Mouse (Mus musculus) lung, postnatal 0 days (tissue): ENCODE measurements around the gene Dcp1a. TPM values are rescaled to one million over a fixed set of nuclear protein-coding genes. Genes with fewer than 3 reads are reported as not detected.

ENCODE experiments used
- ATAC-seq: fragments of 200-750 bp; cut with Nextera tagmentation; 2 replicates; pipeline ENCODE4 v1.8.0; 2017; ENCODE audit warnings: moderate library complexity
- DNase-seq: peaks from one replicate; pipeline ENCODE4 v3.0.0-alpha.2; 2016; ENCODE audit warnings: low spot score
- H3K27ac ChIP-seq: fragments of 300-500 bp; sonication (generic); 2 replicates; pipeline ENCODE4 v1.5.1; 2014; ENCODE audit warnings: antibody characterized with exemption, mild to moderate bottlenecking, low read length, mixed read lengths
- H3K27me3 ChIP-seq: fragments of 300-500 bp; sonication (generic); replicated peaks from 2 replicates; pipeline ENCODE4 v1.6.1; 2014; ENCODE audit warnings: low read length, mixed read lengths; ENCODE audit not compliant: insufficient read depth
- H3K36me3 ChIP-seq: fragments of 300-500 bp; sonication (generic); 2 replicates; pipeline ENCODE4 v1.6.1; 2014; ENCODE audit warnings: low read length, mixed read lengths; ENCODE audit not compliant: insufficient read depth
- H3K4me1 ChIP-seq: fragments of 300-500 bp; sonication (generic); 2 replicates; pipeline ENCODE4 v1.6.1; 2014; ENCODE audit warnings: antibody characterized with exemption, low read depth, low read length, mixed read lengths; ENCODE audit not compliant: insufficient read depth
- H3K4me2 ChIP-seq: fragments of 300-500 bp; sonication (generic); replicated peaks from 2 replicates; pipeline ENCODE4 v1.6.1; 2014; ENCODE audit warnings: low read depth, mild to moderate bottlenecking, low read length, moderate library complexity, mixed read lengths
- H3K4me3 ChIP-seq: fragments of 300-500 bp; sonication (generic); 2 replicates; pipeline ENCODE4 v1.5.1; 2014; ENCODE audit warnings: low read depth, low read length
- H3K9ac ChIP-seq: fragments of 300-500 bp; sonication (generic); replicated peaks from 2 replicates; pipeline ENCODE4 v1.6.1; 2014; ENCODE audit warnings: low read depth, mild to moderate bottlenecking
- H3K9me3 ChIP-seq: fragments of 300-500 bp; sonication (generic); 2 replicates; pipeline ENCODE4 v1.6.1; 2016; ENCODE audit warnings: low read length, mixed read lengths
- CTCF ChIP-seq: IDR thresholded peaks from 2 replicates; pipeline ENCODE4 v1.5.1; 2016; ENCODE audit warnings: antibody characterized with exemption, mild to moderate bottlenecking
- EP300 ChIP-seq: IDR thresholded peaks from 2 replicates; pipeline ENCODE4 v1.6.1; 2016; ENCODE audit warnings: antibody characterized with exemption, mild to moderate bottlenecking, control low read depth
- WGBS: fragments of 180-500 bp; shearing (Covaris S2); extraction: QIAGEN DNeasy Blood & Tissue Kit; methylation state at CpG from one replicate; pipeline ENCODE4 v1.1.7; 2014; 5-methylcytosine and 5-hydroxymethylcytosine counted together
- polyA plus RNA-seq: library from polyadenylated mRNA; unstranded; fragments of >200 nt; fragmentation: Nextera tagmentation; extraction: Ambion mirVana; gene quantifications from 2 replicates; pipeline ENCODE4 v1.2.1, GENCODE M21; 2015

The Dcp1a gene
- polyA plus RNA-seq, 1 experiment from 2014 or later = 8.8 TPM

- H3K4me2 ChIP-seq = peak overlapping the region; percentile 85; the same call in 1 of the 2 replicates
- DNase-seq = peak; percentile 58
- H3K4me1 ChIP-seq = peaks cover 28% of the 10 kb centered on the region; the same call in 1 of the 2 replicates
- 30% methylated on average over 5 of the region's 5 CpGs for WGBS
- ATAC-seq = no peak
- no peak overlapping the region for H3K9ac ChIP-seq
- no peaks in the 10 kb centered on the region for H3K9me3 ChIP-seq
- no peak overlapping the region for H3K4me3 ChIP-seq
- H3K27me3 ChIP-seq = no peaks in the 10 kb centered on the region
- no peak overlapping the region for H3K27ac ChIP-seq
- TF ChIP-seq EP300 = no peak
- no peak for TF ChIP-seq CTCF
- H3K36me3 ChIP-seq = no peaks in the 10 kb centered on the region
Measured at GRCm38 (mm10) chr14:30551509-30551908, 72.2 kb downstream of the Dcp1a start.

GRCm38 (mm10) chr14:30551981-30552380, 72.6 kb downstream of the Dcp1a start:
- Histone ChIP-seq H3K4me3 (no peak overlapping the region), H3K27ac (no peak overlapping the region), H3K36me3 (no peaks in the 10 kb centered on the region), H3K4me1 (peaks cover 28% of the 10 kb centered on the region; the same call in 1 of the 2 replicates), H3K9ac (no peak overlapping the region), H3K9me3 (no peaks in the 10 kb centered on the region), H3K4me2 (no peak overlapping the region), H3K27me3 (no peaks in the 10 kb centered on the region)
- 91% methylated on average over 2 of the region's 2 CpGs for WGBS
- ATAC-seq (no peak), DNase-seq (no peak)
- TF ChIP-seq CTCF (no peak), EP300 (no peak)

GRCm38 (mm10) chr14:30553185-30553584, 73.8 kb downstream of the Dcp1a start:
- Histone ChIP-seq H3K27me3 (no peaks in the 10 kb centered on the region), H3K9ac (no peak overlapping the region), H3K4me1 (peaks cover 24% of the 10 kb centered on the region; the same call in 1 of the 2 replicates), H3K36me3 (no peaks in the 10 kb centered on the region), H3K27ac (no peak overlapping the region), H3K4me2 (no peak overlapping the region), H3K4me3 (no peak overlapping the region), H3K9me3 (no peaks in the 10 kb centered on the region)
- TF ChIP-seq CTCF (no peak), EP300 (no peak)
- 69% methylated on average over 4 of the region's 4 CpGs for WGBS
- no peak for ATAC-seq
- DNase-seq = peak; percentile 49

- DNase-seq (no peak), ATAC-seq (no peak)
- no peak for TF ChIP-seq CTCF
- TF ChIP-seq EP300 = no peak
- Histone ChIP-seq H3K9ac (no peak overlapping the region), H3K36me3 (peaks cover 16% of the 10 kb centered on the region; the same call in 1 of the 2 replicates), H3K9me3 (no peaks in the 10 kb centered on the region), H3K27ac (no peak overlapping the region), H3K4me1 (peaks cover under 1% of the 10 kb centered on the region; the same call in 1 of the 2 replicates), H3K4me2 (no peak overlapping the region), H3K4me3 (no peak overlapping the region), H3K27me3 (no peaks in the 10 kb centered on the region)
- WGBS = 77% methylated on average over 2 of the region's 2 CpGs
Measured at GRCm38 (mm10) chr14:30556651-30557050, 77.3 kb downstream of the Dcp1a start.

GRCm38 (mm10) chr14:30557730-30558129, 78.4 kb downstream of the Dcp1a start:
- H3K27ac ChIP-seq = no peak overlapping the region
- WGBS = 62% methylated on average over 9 of the region's 9 CpGs
- peaks cover 19% of the 10 kb centered on the region; the same call in 1 of the 2 replicates for H3K36me3 ChIP-seq
- H3K9ac ChIP-seq = no peak overlapping the region
- no peak for TF ChIP-seq CTCF
- no peak for TF ChIP-seq EP300
- H3K4me2 ChIP-seq = no peak overlapping the region
- no peak for DNase-seq
- H3K4me1 ChIP-seq = no peaks in the 10 kb centered on the region
- ATAC-seq = no peak
- no peaks in the 10 kb centered on the region for H3K9me3 ChIP-seq
- H3K4me3 ChIP-seq = no peak overlapping the region
- no peaks in the 10 kb centered on the region for H3K27me3 ChIP-seq

- H3K4me1 ChIP-seq = no peaks in the 10 kb centered on the region
- H3K27me3 ChIP-seq = no peaks in the 10 kb centered on the region
- no peak overlapping the region for H3K4me3 ChIP-seq
- 85% methylated on average over 17 of the region's 17 CpGs for WGBS
- H3K4me2 ChIP-seq = no peak overlapping the region
- no peak for DNase-seq
- no peak overlapping the region for H3K9ac ChIP-seq
- H3K9me3 ChIP-seq = no peaks in the 10 kb centered on the region
- H3K27ac ChIP-seq = no peak overlapping the region
- ATAC-seq = no peak
- TF ChIP-seq EP300 (no peak), CTCF (no peak)
- peaks cover 19% of the 10 kb centered on the region; the same call in 1 of the 2 replicates for H3K36me3 ChIP-seq
Measured at GRCm38 (mm10) chr14:30559321-30559850, 80.1 kb downstream of the Dcp1a start.
